In the genomic region with DNA sequence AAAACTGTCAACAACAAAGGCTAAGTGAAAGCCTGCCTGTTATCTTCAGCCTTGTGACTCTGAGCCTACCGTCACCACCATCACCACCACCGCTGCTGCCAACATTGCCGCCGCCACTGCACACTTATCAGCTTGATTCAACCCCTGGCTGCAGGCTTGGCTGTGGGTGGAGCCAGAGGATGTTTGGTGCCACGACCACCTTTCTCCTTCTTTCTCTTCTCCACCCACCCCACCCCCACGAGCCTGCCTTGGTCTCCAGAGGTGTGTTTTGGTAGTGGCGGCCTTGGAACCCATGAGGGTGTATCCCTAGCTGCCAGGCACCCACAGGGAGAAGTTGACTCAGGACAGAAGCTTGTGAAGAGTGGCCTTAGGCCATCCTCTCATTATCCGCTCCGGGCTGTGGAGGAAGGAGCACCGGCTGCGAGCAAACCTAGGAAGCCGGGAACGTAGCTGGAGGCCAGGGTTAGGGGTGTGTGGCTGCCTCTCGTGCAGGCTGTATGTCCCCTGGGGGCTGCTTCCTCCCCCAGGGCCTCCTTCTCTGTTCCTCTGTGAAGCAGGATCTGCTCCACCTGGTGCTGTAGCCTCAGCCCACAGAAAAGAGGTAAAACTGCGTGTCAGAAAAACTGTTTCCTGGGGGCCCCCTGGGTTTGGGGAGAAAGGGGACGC, we compare ENCODE assay signal across 8 mouse cellular contexts. TPM values are rescaled to one million over a fixed set of nuclear protein-coding genes. Genes with fewer than 3 reads are reported as not detected.
DNase-seq lines count a peak whose midpoint lies in the region; ATAC-seq and TF ChIP-seq lines count a peak whose summit lies in the region.

No protein-coding gene starts in this region.

- H3K79me2 ChIP-seq in heart, adult 2 months (replicated peaks; ENCODE audit: control insufficient read depth, insufficient read depth, low read length) = no peaks in the 10 kb centered on the region

- TF ChIP-seq POLR2A in heart, adult 2 months (IDR thresholded peaks at IDR 0.05; ENCODE audit: insufficient read depth, low read depth, low read length) = no peak

- no peak for ATAC-seq in liver, embryonic 12.5 days

- peak overlapping the region; percentile 34 for H3K4me2 ChIP-seq in liver, embryonic 12.5 days

- H3K36me3 ChIP-seq in heart, adult 2 months (ENCODE audit: control insufficient read depth, insufficient read depth, low read length) = peaks cover 9% of the 10 kb centered on the region
- H3K36me3 ChIP-seq in liver, embryonic 12.5 days = no peaks in the 10 kb centered on the region

- peak; percentile 48 to 65 for DNase-seq in spleen, postnatal 10 days (ENCODE audit: low spot score in 2 of 2)
- no peak for DNase-seq in spleen, adult 18-20 months
- DNase-seq in heart, adult 2 months = peak; percentile 47 to 70
- peak; percentile 66 to 83 for DNase-seq in thymus, postnatal 36 days
- no peak for DNase-seq in gastrocnemius, postnatal 10 days
- DNase-seq in kidney, postnatal 10 days = no peak
- no peak for DNase-seq in layer of hippocampus, postnatal 10 days (ENCODE audit: low spot score in 2 of 2)

- no peak for TF ChIP-seq CTCF in heart, adult 2 months (IDR thresholded peaks at IDR 0.05)

- H3K9ac ChIP-seq in heart, adult 2 months (ENCODE audit: low read depth, low read length) = peak overlapping the region; percentile 56
- H3K9ac ChIP-seq in liver, embryonic 12.5 days = no peak overlapping the region

- 45% methylated on average over 16 of the region's 16 CpGs for WGBS in heart, adult 2 months
- 31% methylated on average over 16 of the region's 16 CpGs for WGBS in liver, embryonic 12.5 days (ENCODE audit: insufficient replicate concordance)

- no peaks in the 10 kb centered on the region for H3K9me3 ChIP-seq in liver, embryonic 12.5 days (replicated peaks)

- peak overlapping the region; percentile 22; the same call in 1 of the 2 replicates for H3K4me3 ChIP-seq in heart, adult 2 months
- H3K4me3 ChIP-seq in liver, embryonic 12.5 days = no peak overlapping the region

- intact Hi-C loops in heart, adult 2 months (cut with DNase I) = loop anchor here (1.0 kb wide), 1 partner anchor 28 kb away; no protein-coding TSS in a partner anchor

- H3K27ac ChIP-seq in heart, adult 2 months = peak overlapping the region; percentile 97
- H3K27ac ChIP-seq in liver, embryonic 12.5 days = peak overlapping the region; percentile 7; the same call in 1 of the 2 replicates

- H3K27me3 ChIP-seq in heart, adult 2 months (ENCODE audit: control insufficient read depth, insufficient read depth, low read length) = no peaks in the 10 kb centered on the region
- no peaks in the 10 kb centered on the region for H3K27me3 ChIP-seq in liver, embryonic 12.5 days (replicated peaks)

- TF ChIP-seq EP300 in heart, adult 2 months (IDR thresholded peaks at IDR 0.05; ENCODE audit: insufficient read depth, low read depth, low read length) = peak; percentile 96

- peaks cover 45% of the 10 kb centered on the region for H3K4me1 ChIP-seq in heart, adult 2 months (ENCODE audit: control insufficient read depth, insufficient read depth, low read length)
- H3K4me1 ChIP-seq in liver, embryonic 12.5 days = peaks cover 78% of the 10 kb centered on the region

RNA-seq across cellular contexts. Expression of a gene that starts 54.9 kb away (rescaled TPM):
- total RNA-seq in heart, adult 2 months (2021) = 10 to 100 TPM; 32.6 to 36.9 TPM
- polyA plus RNA-seq in heart, adult 2 months (2012; rRNA removed) = 15.6 and 20.1 TPM in 2 replicates
- polyA plus RNA-seq in liver, embryonic 12.5 days (2016; fragmentation: Nextera tagmentation; extraction: Ambion mirVana) = 6.7 and 7.7 TPM in 2 replicates
- 10 to 100 TPM; 42.9 to 46.7 TPM for total RNA-seq in gastrocnemius, postnatal 10 days (2021)
- total RNA-seq in layer of hippocampus, postnatal 10 days (2021) = 10 to 100 TPM; 77.9 to 81.5 TPM

Comparison
In these comparisons a context has a peak if more than half of its experiments do, and no peak if none do; other contexts are left out.
1. DNase-seq: peak in spleen, postnatal 10 days (2 of 2), heart, adult 2 months (2 of 2) and thymus, postnatal 36 days (2 of 2); none in spleen, adult 18-20 months (0 of 2), gastrocnemius, postnatal 10 days (single experiment), kidney, postnatal 10 days (single experiment) and layer of hippocampus, postnatal 10 days (0 of 2).